Comparison of ENCODE assay signal across 31 mouse cellular contexts in the genomic region with DNA sequence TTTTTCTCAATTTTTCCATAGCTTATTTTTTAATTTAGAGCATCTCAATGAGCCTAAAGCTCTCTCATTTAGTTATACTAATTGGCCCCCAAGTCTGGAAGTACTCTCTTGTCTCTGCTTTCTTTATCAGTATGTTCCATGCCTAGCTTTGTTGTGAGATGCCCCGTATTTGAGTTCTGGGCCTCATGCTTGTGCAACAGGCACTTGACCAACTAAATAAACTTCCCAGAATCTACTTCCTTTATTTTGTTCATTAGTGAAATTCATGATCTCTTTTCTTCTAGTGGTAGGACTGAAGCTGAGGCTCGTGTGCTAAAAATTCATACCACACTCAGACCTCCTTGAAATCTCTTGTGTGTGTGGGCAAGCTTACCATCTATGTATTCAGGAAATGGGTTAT.
"Had no signal": no experiment of that assay in that cellular context is flagged by ENCODE, and none has a peak within 500 bp of the region (broad histone marks: within the 10 kb centered on the region; RNA-seq: fewer than 3 reads in every experiment).

No protein-coding gene starts in this region.

- H3K27ac ChIP-seq: left cerebral cortex, adult 2 months; limb, embryonic 10.5 days; limb, embryonic 12.5 days; limb, embryonic 13.5 days; limb, embryonic 15.5 days; liver, embryonic 12.5 days; liver, embryonic 13.5 days; liver, embryonic 14.5 days; liver, embryonic 15.5 days; lung, embryonic 15.5 days; macrophage; midbrain, embryonic 10.5 days; midbrain, embryonic 12.5 days; midbrain, embryonic 13.5 days; midbrain, embryonic 15.5 days; neural tube, embryonic 12.5 days had no signal

- H3K4me3 ChIP-seq: left cerebral cortex, adult 2 months; limb, embryonic 10.5 days; limb, embryonic 12.5 days; limb, embryonic 13.5 days; limb, embryonic 15.5 days; liver, embryonic 12.5 days; liver, embryonic 13.5 days; liver, embryonic 15.5 days; lung, embryonic 15.5 days; megakaryocyte, embryonic 14.5 days; midbrain, embryonic 10.5 days; midbrain, embryonic 12.5 days; midbrain, embryonic 13.5 days; midbrain, embryonic 15.5 days; myocyte; neural tube, embryonic 12.5 days had no signal

- DNase-seq: left cerebral cortex, postnatal 4 days; liver; liver, embryonic 13.5 days; liver, postnatal 0 days; lung, adult 18-20 months; lung, adult 2 months; lung, embryonic 14.5 days; lung, postnatal 10 days; lung, postnatal 14 days; lung, postnatal 36 days; lung, postnatal 4 days; midbrain, embryonic 14.5 days had no signal

- H3K27me3 ChIP-seq: limb, embryonic 12.5 days; limb, embryonic 13.5 days; limb, embryonic 15.5 days; liver, embryonic 12.5 days; liver, embryonic 13.5 days; liver, embryonic 15.5 days; lung, embryonic 15.5 days; megakaryocyte, embryonic 14.5 days; midbrain, embryonic 12.5 days; midbrain, embryonic 13.5 days; midbrain, embryonic 15.5 days; neural tube, embryonic 12.5 days had no signal

- ATAC-seq: liver, embryonic 12.5 days; liver, postnatal 0 days; lung, postnatal 0 days; midbrain, embryonic 13.5 days; midbrain, embryonic 15.5 days; midbrain, embryonic 16.5 days had no signal

- H3K4me1 ChIP-seq: limb, embryonic 10.5 days; limb, embryonic 12.5 days; limb, embryonic 13.5 days; limb, embryonic 15.5 days; liver, embryonic 12.5 days; liver, embryonic 13.5 days; liver, embryonic 15.5 days; lung, embryonic 15.5 days; megakaryocyte, embryonic 14.5 days; midbrain, embryonic 10.5 days; midbrain, embryonic 12.5 days; midbrain, embryonic 13.5 days; midbrain, embryonic 15.5 days; neural tube, embryonic 12.5 days had no signal

- H3K36me3 ChIP-seq: limb, embryonic 10.5 days; limb, embryonic 12.5 days; limb, embryonic 13.5 days; limb, embryonic 15.5 days; liver, embryonic 12.5 days; liver, embryonic 13.5 days; liver, embryonic 15.5 days; lung, embryonic 15.5 days; midbrain, embryonic 10.5 days; midbrain, embryonic 12.5 days; midbrain, embryonic 13.5 days; midbrain, embryonic 15.5 days; neural tube, embryonic 12.5 days had no signal
